Mouse (Mus musculus) ES-E14 (cell line): ENCODE data around the gene Cdiptos. TPM values are rescaled to one million over a fixed set of nuclear protein-coding genes. Genes with fewer than 3 reads are reported as not detected.

Experiments used
- DNase-seq: peaks from one replicate; pipeline ENCODE4 v3.0.0-alpha.2; 2013; ENCODE audit warnings: low read depth, low spot score
- H3K27ac ChIP-seq: 2 replicates; pipeline ENCODE4 v1.5.1; 2012; ENCODE audit warnings: low read depth, mild to moderate bottlenecking, low read length, moderate library complexity, mixed read lengths; ENCODE audit not compliant: poor library complexity, insufficient read depth, severe bottlenecking
- H3K36me3 ChIP-seq: 2 replicates; pipeline ENCODE4 v1.6.1; 2012; ENCODE audit warnings: mild to moderate bottlenecking, low read length, moderate library complexity, mixed read lengths; ENCODE audit not compliant: control insufficient read depth, poor library complexity, insufficient read depth, severe bottlenecking
- H3K4me1 ChIP-seq, 2 experiments: fragments of 150-350 bp in 1 of 2; sonication (generic) in 1 of 2; 2 replicates each; pipeline ENCODE4 v1.6.1; 2012; ENCODE audit warnings: low read length in 2 of 2, mild to moderate bottlenecking in 1 of 2, mixed read lengths in 1 of 2; ENCODE audit not compliant: control insufficient read depth in 2 of 2, insufficient read depth in 2 of 2, poor library complexity in 1 of 2
- H3K4me3 ChIP-seq, 2 experiments: fragments of 150-350 bp in 1 of 2; sonication (generic) in 1 of 2; 2 replicates each; pipeline ENCODE4 v1.5.1; 2012; ENCODE audit warnings: low read length in 2 of 2, low read depth in 1 of 2, mild to moderate bottlenecking in 1 of 2, mixed read lengths in 1 of 2; ENCODE audit not compliant: insufficient read depth in 1 of 2, poor library complexity in 1 of 2, severe bottlenecking in 1 of 2
- H3K9ac ChIP-seq: 2 replicates; pipeline ENCODE4 v1.6.1; 2012; ENCODE audit warnings: low read depth, mild to moderate bottlenecking, low read length, mixed read lengths; ENCODE audit not compliant: poor library complexity, insufficient read depth, severe bottlenecking
- H3K9me3 ChIP-seq: fragments of 150-350 bp; sonication (generic); 2 replicates; pipeline ENCODE4 v1.6.1; 2012; ENCODE audit warnings: low read depth, mild to moderate bottlenecking, low read length; ENCODE audit not compliant: control insufficient read depth, insufficient read depth
- CHD2 ChIP-seq: IDR thresholded peaks from 2 replicates; pipeline ENCODE4 v1.6.1; 2014; ENCODE audit warnings: mild to moderate bottlenecking, low read depth, low read length, inconsistent platforms
- HCFC1 ChIP-seq: IDR thresholded peaks from 2 replicates; pipeline ENCODE4 v1.6.1; 2012; ENCODE audit warnings: low read length, inconsistent platforms, borderline replicate concordance; ENCODE audit not compliant: insufficient read depth
- MAFK ChIP-seq: IDR thresholded peaks from 2 replicates; pipeline ENCODE4 v1.6.1; 2014; ENCODE audit warnings: mild to moderate bottlenecking, low read depth, low read length, inconsistent platforms; ENCODE audit not compliant: insufficient read depth
- ZC3H11A ChIP-seq: IDR thresholded peaks from 2 replicates; pipeline ENCODE4 v1.6.1; 2012; ENCODE audit warnings: low read depth, mild to moderate bottlenecking, inconsistent platforms, low read length, borderline replicate concordance
- ZNF384 ChIP-seq: IDR thresholded peaks from 2 replicates; pipeline ENCODE4 v1.6.1; 2012; ENCODE audit warnings: low read depth, low read length, inconsistent platforms
- in situ Hi-C, 2 experiments: fragments of 600-800 bp; cut with MboI; formaldehyde crosslinking; loops; one replicate each; pipeline ENCODE4 v1.15.1; 2025; ENCODE audit warnings: low sequenced_read_pairs in 2 of 2, inconsistent platforms in 1 of 2; ENCODE audit not compliant: unreplicated experiment in 2 of 2
- total RNA-seq: library from RNA; depleted of rRNA; stranded (reverse); fragments of 300-350 nt; gene quantifications from 2 replicates; pipeline ENCODE4 v1.2.3, GENCODE M21; 2012

Gene Cdiptos
- total RNA-seq, 1 experiment: 0.18 TPM

GRCm38 (mm10) chr7:127012374-127012773, 36.5 kb upstream of the Cdiptos start:
- no peak for TF ChIP-seq CHD2
- TF ChIP-seq ZC3H11A: no peak
- TF ChIP-seq HCFC1: no peak
- TF ChIP-seq MAFK: no peak
- TF ChIP-seq ZNF384: no peak
- DNase-seq: no peak
- Histone ChIP-seq H3K9ac (no peak overlapping the region), H3K9me3 (no peaks in the 10 kb centered on the region), H3K4me3 (no peak overlapping the region), H3K27ac (no peak overlapping the region), H3K36me3 (peaks cover 12% of the 10 kb centered on the region), H3K4me1 (peaks cover 2 to 21% of the 10 kb centered on the region in 2 experiments; a peak in 3 of 4 replicates)
- in situ Hi-C loops: no loop called here

GRCm38 (mm10) chr7:127011717-127012116, 35.8 kb upstream of the Cdiptos start:
- in situ Hi-C loops: no loop called here
- Histone ChIP-seq H3K9me3 (no peaks in the 10 kb centered on the region), H3K36me3 (peaks cover 12% of the 10 kb centered on the region), H3K4me1 (peaks cover 2 to 23% of the 10 kb centered on the region in 2 experiments; a peak in 3 of 4 replicates), H3K9ac (no peak overlapping the region), H3K4me3 (no peak overlapping the region), H3K27ac (no peak overlapping the region)
- no peak for DNase-seq
- TF ChIP-seq MAFK (no peak), CHD2 (no peak), ZC3H11A (no peak), ZNF384 (no peak), HCFC1 (no peak)

- Histone ChIP-seq H3K27ac (no peak overlapping the region), H3K36me3 (peaks cover 12% of the 10 kb centered on the region), H3K4me3 (no peak overlapping the region), H3K4me1 (peaks cover 2 to 23% of the 10 kb centered on the region in 2 experiments; a peak in 3 of 4 replicates), H3K9me3 (no peaks in the 10 kb centered on the region), H3K9ac (no peak overlapping the region)
- no peak for DNase-seq
- in situ Hi-C loops: no loop called here
- TF ChIP-seq HCFC1 (no peak), ZNF384 (no peak), MAFK (no peak), CHD2 (no peak), ZC3H11A (no peak)
Observed at GRCm38 (mm10) chr7:127011051-127011450, 35.2 kb upstream of the Cdiptos start.

GRCm38 (mm10) chr7:127009307-127010085, 33.6 kb upstream of the Cdiptos start:
- Histone ChIP-seq H3K9me3 (no peaks in the 10 kb centered on the region), H3K4me3 (no peak overlapping the region), H3K27ac (0 out of 2 replicates have a peak overlapping the region, but pooled peaks have one; percentile 64), H3K9ac (0 out of 2 replicates have a peak overlapping the region, but pooled peaks have one; percentile 19), H3K4me1 (peaks cover 2 to 18% of the 10 kb centered on the region in 2 experiments; a peak in 3 of 4 replicates), H3K36me3 (peaks cover 3% of the 10 kb centered on the region)
- no peak for DNase-seq
- TF ChIP-seq CHD2: no peak
- no peak for TF ChIP-seq HCFC1
- no peak for TF ChIP-seq ZNF384
- no peak for TF ChIP-seq ZC3H11A
- no peak for TF ChIP-seq MAFK
- in situ Hi-C loops: no loop called here
